Mouse (Mus musculus) limb, embryonic 10.5 days (tissue): ENCODE results near the gene Clmn. TPM values are rescaled to one million over a fixed set of nuclear protein-coding genes. Genes with fewer than 3 reads are reported as not detected.

Source experiments
- DNase-seq: peaks from one replicate; pipeline ENCODE4 v3.0.0-alpha.2; 2017; ENCODE audit warnings: low spot score
- H3K27ac ChIP-seq: fragments of 300-500 bp; sonication (generic); 2 replicates; pipeline ENCODE4 v1.5.1; 2016; ENCODE audit warnings: mild to moderate bottlenecking
- H3K27me3 ChIP-seq: fragments of 300-500 bp; sonication (generic); 2 replicates; pipeline ENCODE4 v1.6.1; 2016; ENCODE audit warnings: low read depth, mild to moderate bottlenecking; ENCODE audit not compliant: poor library complexity, severe bottlenecking
- H3K36me3 ChIP-seq: fragments of 300-500 bp; sonication (generic); 2 replicates; pipeline ENCODE4 v1.6.1; 2016; ENCODE audit warnings: mild to moderate bottlenecking, moderate library complexity
- H3K4me1 ChIP-seq: fragments of 300-500 bp; sonication (generic); 2 replicates; pipeline ENCODE4 v1.6.1; 2016
- H3K4me3 ChIP-seq: fragments of 300-500 bp; sonication (generic); 2 replicates; pipeline ENCODE4 v1.5.1; 2016; ENCODE audit warnings: mild to moderate bottlenecking, moderate library complexity
- H3K9me3 ChIP-seq: fragments of 300-500 bp; sonication (generic); replicated peaks from 2 replicates; pipeline ENCODE4 v1.6.1; 2016; ENCODE audit warnings: mild to moderate bottlenecking
- WGBS: fragments of 180-500 bp; shearing (Covaris S2); methylation state at CpG from one replicate; pipeline ENCODE4 v1.1.7; 2016; 5-methylcytosine and 5-hydroxymethylcytosine counted together
- polyA plus RNA-seq: library from polyadenylated mRNA; unstranded; fragments of >200 nt; fragmentation: Nextera tagmentation; extraction: Ambion mirVana; gene quantifications from 2 replicates; pipeline ENCODE4 v1.2.1, GENCODE M21; 2016

The Clmn gene
- polyA plus RNA-seq, 1 experiment from 2014 or later = 3.0 TPM

GRCm38 (mm10) chr12:104850119-104850518, 14.8 kb downstream of the Clmn start:
- WGBS = 96% methylated on average over 7 of the region's 7 CpGs
- H3K9me3 ChIP-seq = no peaks in the 10 kb centered on the region
- no peak for DNase-seq
- H3K36me3 ChIP-seq = no peaks in the 10 kb centered on the region
- peaks cover 53% of the 10 kb centered on the region for H3K4me1 ChIP-seq
- H3K27me3 ChIP-seq = no peaks in the 10 kb centered on the region
- H3K27ac ChIP-seq = no peak overlapping the region
- no peak overlapping the region for H3K4me3 ChIP-seq

DNA sequence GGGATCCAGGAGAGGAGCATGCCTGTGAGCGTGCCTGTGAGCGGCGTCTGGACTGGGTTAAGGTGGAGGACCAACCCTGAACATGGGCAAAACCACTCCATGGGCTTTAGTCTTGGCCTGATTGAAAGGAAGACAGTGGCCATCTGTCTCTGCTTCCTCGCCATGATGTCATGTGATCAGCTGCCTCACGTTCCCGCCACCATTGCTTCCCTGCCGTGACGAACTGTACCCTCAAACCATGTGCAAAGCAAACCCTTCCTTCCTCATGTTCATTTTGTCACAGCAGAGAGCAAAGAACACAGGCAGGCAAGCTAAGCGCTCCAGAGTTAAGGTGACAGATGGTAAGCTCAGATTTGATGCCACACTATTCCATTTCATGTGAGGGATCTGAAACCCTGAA, 16.2 kb downstream of the Clmn start:
- no peak for DNase-seq
- Histone ChIP-seq H3K27ac (no peak overlapping the region), H3K36me3 (no peaks in the 10 kb centered on the region), H3K4me3 (no peak overlapping the region), H3K4me1 (peaks cover 58% of the 10 kb centered on the region), H3K9me3 (no peaks in the 10 kb centered on the region), H3K27me3 (no peaks in the 10 kb centered on the region)
- 92% methylated on average over 9 of the region's 9 CpGs for WGBS

GRCm38 (mm10) chr12:104847227-104847626, 17.6 kb downstream of the Clmn start:
- H3K36me3 ChIP-seq = no peaks in the 10 kb centered on the region
- WGBS = 92% methylated on average over 4 of the region's 4 CpGs
- H3K4me3 ChIP-seq = no peak overlapping the region
- no peaks in the 10 kb centered on the region for H3K9me3 ChIP-seq
- H3K4me1 ChIP-seq = peaks cover 48% of the 10 kb centered on the region
- no peak for DNase-seq
- H3K27ac ChIP-seq = no peak overlapping the region
- no peaks in the 10 kb centered on the region for H3K27me3 ChIP-seq

- Histone ChIP-seq H3K27ac (peak overlapping the region; percentile 59), H3K36me3 (no peaks in the 10 kb centered on the region), H3K4me3 (peak overlapping the region; percentile 45), H3K4me1 (peaks cover 44% of the 10 kb centered on the region), H3K9me3 (no peaks in the 10 kb centered on the region), H3K27me3 (no peaks in the 10 kb centered on the region)
- peak; percentile 41 for DNase-seq
- WGBS = 1% methylated on average over 11 of the region's 11 CpGs
Observed at GRCm38 (mm10) chr12:104845707-104846106, 19.2 kb downstream of the Clmn start.

GRCm38 (mm10) chr12:104844989-104845388, 19.9 kb downstream of the Clmn start:
- H3K4me1 ChIP-seq = peaks cover 41% of the 10 kb centered on the region
- DNase-seq = no peak
- 73% methylated on average over 4 of the region's 4 CpGs for WGBS
- H3K36me3 ChIP-seq = no peaks in the 10 kb centered on the region
- no peak overlapping the region for H3K4me3 ChIP-seq
- H3K27ac ChIP-seq = peak overlapping the region; percentile 59
- H3K9me3 ChIP-seq = no peaks in the 10 kb centered on the region
- no peaks in the 10 kb centered on the region for H3K27me3 ChIP-seq

- 0 out of 2 replicates have a peak overlapping the region, but pooled peaks have one; percentile 59 for H3K27ac ChIP-seq
- H3K27me3 ChIP-seq = no peaks in the 10 kb centered on the region
- WGBS = 81% methylated on average over 4 of the region's 4 CpGs
- no peak overlapping the region for H3K4me3 ChIP-seq
- H3K36me3 ChIP-seq = no peaks in the 10 kb centered on the region
- DNase-seq = no peak
- H3K9me3 ChIP-seq = no peaks in the 10 kb centered on the region
- H3K4me1 ChIP-seq = peaks cover 42% of the 10 kb centered on the region
Observed at GRCm38 (mm10) chr12:104844279-104844678, 20.6 kb downstream of the Clmn start.

- Histone ChIP-seq H3K4me3 (no peak overlapping the region), H3K27me3 (no peaks in the 10 kb centered on the region), H3K9me3 (no peaks in the 10 kb centered on the region), H3K4me1 (peaks cover 52% of the 10 kb centered on the region), H3K27ac (peak overlapping the region; percentile 43; the same call in 1 of the 2 replicates), H3K36me3 (no peaks in the 10 kb centered on the region)
- DNase-seq = no peak
- WGBS = 88% methylated on average over 3 of the region's 3 CpGs
Observed at GRCm38 (mm10) chr12:104841256-104841655, 23.6 kb downstream of the Clmn start.

DNA sequence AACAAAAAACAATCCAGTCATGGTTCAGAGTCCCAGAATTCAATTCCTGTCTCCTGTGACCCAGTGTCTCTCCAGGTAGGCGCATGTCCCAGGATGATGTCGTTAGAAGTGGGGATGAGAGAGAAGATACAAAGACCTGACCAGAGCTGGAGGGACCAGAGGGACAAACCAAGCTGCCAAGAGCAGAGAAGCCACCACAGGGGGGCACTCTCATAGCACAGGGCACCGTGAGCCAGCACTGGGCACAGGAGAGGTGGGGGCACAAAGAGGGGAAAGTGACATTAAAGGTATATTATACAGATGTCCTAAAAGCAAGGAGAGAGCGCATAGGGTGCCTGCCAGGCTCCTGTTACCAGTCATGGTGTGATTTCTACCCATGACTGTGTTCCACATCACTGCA, 25.9 kb downstream of the Clmn start:
- H3K27me3 ChIP-seq = no peaks in the 10 kb centered on the region
- WGBS = 61% methylated on average over 4 of the region's 4 CpGs
- no peaks in the 10 kb centered on the region for H3K36me3 ChIP-seq
- H3K4me1 ChIP-seq = peaks cover 37% of the 10 kb centered on the region
- H3K27ac ChIP-seq = no peak overlapping the region
- H3K4me3 ChIP-seq = no peak overlapping the region
- DNase-seq = no peak
- H3K9me3 ChIP-seq = no peaks in the 10 kb centered on the region

GRCm38 (mm10) chr12:104838462-104838861, 26.4 kb downstream of the Clmn start:
- H3K9me3 ChIP-seq = no peaks in the 10 kb centered on the region
- H3K4me1 ChIP-seq = peaks cover 37% of the 10 kb centered on the region
- DNase-seq = no peak
- H3K36me3 ChIP-seq = no peaks in the 10 kb centered on the region
- H3K4me3 ChIP-seq = no peak overlapping the region
- no peak overlapping the region for H3K27ac ChIP-seq
- H3K27me3 ChIP-seq = no peaks in the 10 kb centered on the region

GRCm38 (mm10) chr12:104837957-104838401, 26.9 kb downstream of the Clmn start:
- no peaks in the 10 kb centered on the region for H3K9me3 ChIP-seq
- H3K27ac ChIP-seq = 0 out of 2 replicates have a peak overlapping the region, but pooled peaks have one; percentile 2
- peaks cover 38% of the 10 kb centered on the region for H3K4me1 ChIP-seq
- no peak for DNase-seq
- H3K27me3 ChIP-seq = no peaks in the 10 kb centered on the region
- WGBS = 75% methylated on average over 13 of the region's 13 CpGs
- no peak overlapping the region for H3K4me3 ChIP-seq
- H3K36me3 ChIP-seq = no peaks in the 10 kb centered on the region

GRCm38 (mm10) chr12:104837111-104837837, 27.6 kb downstream of the Clmn start:
- no peak overlapping the region for H3K4me3 ChIP-seq
- H3K36me3 ChIP-seq = no peaks in the 10 kb centered on the region
- 92% methylated on average over 2 of the region's 2 CpGs for WGBS
- no peaks in the 10 kb centered on the region for H3K9me3 ChIP-seq
- peaks cover 38% of the 10 kb centered on the region for H3K4me1 ChIP-seq
- 0 out of 2 replicates have a peak overlapping the region, but pooled peaks have one; percentile 2 for H3K27ac ChIP-seq
- H3K27me3 ChIP-seq = no peaks in the 10 kb centered on the region
- DNase-seq = no peak

GRCm38 (mm10) chr12:104836230-104836629, 28.6 kb downstream of the Clmn start:
- peaks cover 33% of the 10 kb centered on the region for H3K4me1 ChIP-seq
- no peak overlapping the region for H3K4me3 ChIP-seq
- 95% methylated on average over 6 of the region's 6 CpGs for WGBS
- no peaks in the 10 kb centered on the region for H3K36me3 ChIP-seq
- no peaks in the 10 kb centered on the region for H3K27me3 ChIP-seq
- no peaks in the 10 kb centered on the region for H3K9me3 ChIP-seq
- no peak overlapping the region for H3K27ac ChIP-seq
- no peak for DNase-seq

DNA sequence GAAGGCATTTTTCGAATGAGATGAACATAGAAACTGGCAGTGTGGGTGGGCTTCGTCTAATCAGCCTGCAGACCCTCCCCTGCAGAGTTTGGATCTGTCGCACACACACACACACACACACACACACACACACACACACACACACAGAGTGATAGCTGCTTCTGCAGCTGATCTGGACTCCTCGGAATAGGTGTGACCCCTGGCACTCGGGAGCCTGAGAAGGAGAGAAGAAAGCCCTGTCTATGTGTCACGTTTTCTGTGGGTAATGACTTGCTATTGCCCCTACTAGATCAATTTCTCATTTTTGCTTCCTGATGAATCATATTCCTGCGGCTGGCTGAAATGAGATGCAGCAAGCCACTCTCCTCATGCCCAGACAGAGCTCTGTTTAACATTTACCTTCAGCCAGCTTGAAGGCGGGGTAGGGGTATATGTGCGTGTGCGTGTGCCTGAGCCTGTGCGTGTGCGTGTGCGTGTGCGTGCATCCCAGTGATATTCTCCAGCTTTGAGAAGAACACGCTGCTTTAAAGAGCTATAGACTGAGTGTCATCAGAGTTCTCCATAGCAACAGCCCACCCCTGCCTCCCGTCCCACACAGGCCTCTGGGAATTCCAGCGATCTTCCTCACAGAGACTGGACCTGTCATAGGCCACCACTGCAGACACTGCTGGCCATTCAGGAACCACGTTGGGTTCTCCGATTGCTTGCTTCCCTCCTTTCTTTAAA, 29.3 kb downstream of the Clmn start:
- no peaks in the 10 kb centered on the region for H3K9me3 ChIP-seq
- H3K4me1 ChIP-seq = peaks cover 33% of the 10 kb centered on the region
- no peak overlapping the region for H3K4me3 ChIP-seq
- H3K27me3 ChIP-seq = no peaks in the 10 kb centered on the region
- H3K27ac ChIP-seq = no peak overlapping the region
- no peaks in the 10 kb centered on the region for H3K36me3 ChIP-seq
- no peak for DNase-seq
- 79% methylated on average over 19 of the region's 19 CpGs for WGBS
